Mouse (Mus musculus) thymus, adult 2 months (tissue): Measurements from ENCODE around the gene Gatb.

Experiments used
- CTCF ChIP-seq: fragments of 200-500 bp; IDR thresholded peaks from 2 replicates; pipeline ENCODE4 v1.5.1; 2012; ENCODE audit warnings: mild to moderate bottlenecking, control low read depth, low read length, moderate library complexity, borderline replicate concordance; ENCODE audit not compliant: control insufficient read depth, poor library complexity, insufficient read depth; ENCODE audit errors: extremely low read depth
- POLR2A ChIP-seq: fragments of 200-500 bp; IDR thresholded peaks from 2 replicates; pipeline ENCODE4 v1.6.1; 2012; ENCODE audit warnings: mild to moderate bottlenecking, low read length, control low read depth, moderate library complexity; ENCODE audit not compliant: control insufficient read depth, poor library complexity, insufficient read depth; ENCODE audit errors: extremely low read depth

- no peak for TF ChIP-seq CTCF
- no peak for TF ChIP-seq POLR2A
These were observed 107.2 kb downstream of the Gatb start for GRCm38 (mm10) chr3:85681136-85681535.
